Mouse (Mus musculus): ENCODE data around the gene Clec11a.

DNA sequence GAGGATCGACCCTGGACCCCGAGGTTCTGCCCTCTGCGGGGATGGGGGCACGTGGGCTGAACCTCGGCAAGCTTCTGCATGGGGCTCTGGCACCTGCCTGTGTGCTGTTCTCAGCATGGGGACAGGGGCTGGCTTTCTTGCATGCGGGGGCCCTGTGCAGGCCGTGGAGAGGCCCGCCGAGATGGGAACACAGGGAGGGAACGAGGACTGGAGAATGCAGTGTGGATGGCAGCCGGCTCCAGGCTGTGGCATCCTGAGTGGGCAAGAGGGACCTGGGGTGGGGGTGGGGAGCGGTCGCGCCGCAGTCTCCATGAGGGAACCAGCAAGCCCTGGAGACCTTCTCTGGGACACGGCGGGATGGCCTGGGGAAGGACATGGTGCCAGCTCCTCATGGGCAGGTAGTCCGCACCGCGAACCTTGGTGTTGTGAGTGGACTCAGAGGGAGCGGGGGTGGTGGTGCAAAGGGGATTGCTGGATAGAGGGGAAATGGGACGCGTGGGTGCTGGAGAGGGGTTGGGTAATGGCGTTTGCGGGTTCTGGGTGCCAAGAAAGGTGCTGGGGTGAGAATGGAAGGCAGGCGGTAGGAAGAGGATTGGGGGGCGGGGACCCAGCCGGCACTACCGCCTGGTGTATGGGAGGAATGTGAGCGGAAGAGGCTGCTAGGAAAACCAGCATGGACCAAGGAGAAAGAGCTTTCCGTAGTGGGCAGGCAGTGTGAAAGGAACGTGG, 30.6 kb upstream of the Clec11a start:
- no peak for TF ChIP-seq GATA1 (IDR thresholded peaks at IDR 0.05; ENCODE audit: low read length)
- TF ChIP-seq TAL1 (IDR thresholded peaks at IDR 0.05; ENCODE audit: low read length), result no peak

Data from erythroblast, embryonic 14.5 days (primary cell).